Comparison of ENCODE assay signal across 38 mouse cellular contexts in genomic region chrX:48908421-48908820, GRCm38 (mm10). TPM values are rescaled to one million over a fixed set of nuclear protein-coding genes. Genes with fewer than 3 reads are reported as not detected.
DNase-seq lines count a peak whose midpoint lies in the region; ATAC-seq lines count a peak whose summit lies in the region.
"Had no signal": no experiment of that assay in that cellular context is flagged by ENCODE, and none has a peak within 500 bp of the region (broad histone marks: within the 10 kb centered on the region; RNA-seq: fewer than 3 reads in every experiment).

No protein-coding gene starts in this region.

- no peaks in the 10 kb centered on the region for H3K4me1 ChIP-seq in forebrain, embryonic 14.5 days (ENCODE audit: control insufficient read depth, insufficient read depth, low read length)
- no peaks in the 10 kb centered on the region for H3K4me1 ChIP-seq in forebrain, embryonic 10.5 days
- no peaks in the 10 kb centered on the region for H3K4me1 ChIP-seq in forebrain, embryonic 16.5 days (replicated peaks; ENCODE audit: control insufficient read depth, insufficient read depth, low read length)
- H3K4me1 ChIP-seq: liver, embryonic 15.5 days; megakaryocyte, embryonic 14.5 days; midbrain, embryonic 13.5 days; neural tube, embryonic 15.5 days had no signal

- ATAC-seq in forebrain, embryonic 14.5 days: no peak
- peak; percentile 72 for ATAC-seq in forebrain, embryonic 16.5 days
- ATAC-seq: CD4-positive, CD25-positive, alpha-beta regulatory T cell, adult 4 months; inflammation-experienced regulatory T-cells, adult 6 months; midbrain, embryonic 13.5 days had no signal

- H3K27me3 ChIP-seq in forebrain, embryonic 14.5 days (replicated peaks; ENCODE audit: control insufficient read depth, insufficient read depth, low read length): no peaks in the 10 kb centered on the region
- H3K27me3 ChIP-seq in forebrain, embryonic 10.5 days (ENCODE audit: poor library complexity, severe bottlenecking): no peaks in the 10 kb centered on the region
- no peaks in the 10 kb centered on the region for H3K27me3 ChIP-seq in forebrain, embryonic 16.5 days (replicated peaks; ENCODE audit: control insufficient read depth, insufficient read depth, low read length)
- H3K27me3 ChIP-seq: liver, embryonic 15.5 days; midbrain, embryonic 13.5 days; neural tube, embryonic 15.5 days had no signal

- H3K4me2 ChIP-seq in forebrain, embryonic 14.5 days (ENCODE audit: low read length): no peak overlapping the region
- H3K4me2 ChIP-seq in forebrain, embryonic 16.5 days (ENCODE audit: low read length): no peak overlapping the region
- H3K4me2 ChIP-seq: heart, embryonic 11.5 days; hindbrain, embryonic 14.5 days; liver, embryonic 15.5 days; lung, embryonic 14.5 days; midbrain, embryonic 13.5 days; neural tube, embryonic 15.5 days had no signal

- no peaks in the 10 kb centered on the region for H3K9me3 ChIP-seq in forebrain, embryonic 14.5 days (replicated peaks; ENCODE audit: control insufficient read depth, low read length)
- H3K9me3 ChIP-seq in forebrain, embryonic 10.5 days: no peaks in the 10 kb centered on the region
- no peaks in the 10 kb centered on the region for H3K9me3 ChIP-seq in forebrain, embryonic 16.5 days (ENCODE audit: control insufficient read depth, low read length)
- H3K9me3 ChIP-seq: liver, embryonic 15.5 days; megakaryocyte, embryonic 14.5 days; midbrain, embryonic 13.5 days; neural tube, embryonic 15.5 days had no signal

- H3K36me3 ChIP-seq in forebrain, embryonic 14.5 days (ENCODE audit: control insufficient read depth, insufficient read depth, low read length): no peaks in the 10 kb centered on the region
- H3K36me3 ChIP-seq in forebrain, embryonic 10.5 days (replicated peaks): no peaks in the 10 kb centered on the region
- H3K36me3 ChIP-seq in forebrain, embryonic 16.5 days (ENCODE audit: control insufficient read depth, insufficient read depth): no peaks in the 10 kb centered on the region
- H3K36me3 ChIP-seq: liver, embryonic 15.5 days; midbrain, embryonic 13.5 days; neural tube, embryonic 15.5 days had no signal

- WGBS in forebrain, embryonic 14.5 days: 77% methylated on average over 4 of the region's 4 CpGs
- 92% methylated on average over 4 of the region's 4 CpGs for WGBS in forebrain, embryonic 10.5 days
- 81% methylated on average over 4 of the region's 4 CpGs for WGBS in forebrain, embryonic 16.5 days

- peak; percentile 34 for DNase-seq in forebrain, embryonic 14.5 days (ENCODE audit: low spot score)
- DNase-seq in forebrain, embryonic 10.5 days (ENCODE audit: extremely low spot score, low spot score): no peak
- peak; percentile 1 for DNase-seq in heart, adult 8-10 months (ENCODE audit: low spot score)
- no peak for DNase-seq in heart, adult 9 months (ENCODE audit: low spot score in 2 of 2)
- peak; percentile 1 for DNase-seq in lung, postnatal 10 days
- DNase-seq in lung, postnatal 25 days (ENCODE audit: low spot score): no peak
- no peak for DNase-seq in embryo, embryonic 9.5 days (ENCODE audit: extremely low spot score)
- DNase-seq: adrenal gland, postnatal 25 days; cerebellum, adult 9-10 months; gastrocnemius, postnatal 36 days; heart, postnatal 4 days; kidney, adult 11 months; kidney, postnatal 14 days; layer of hippocampus, postnatal 36 days; liver; lung, embryonic 14.5 days; lung, postnatal 4 days; retina, postnatal 1 day; right cerebral cortex, postnatal 14 days had no signal

- H3K27ac ChIP-seq in forebrain, embryonic 14.5 days (ENCODE audit: low read depth, low read length): no peak overlapping the region
- H3K27ac ChIP-seq in forebrain, embryonic 10.5 days: no peak overlapping the region
- H3K27ac ChIP-seq in forebrain, embryonic 16.5 days (ENCODE audit: low read length): no peak overlapping the region
- H3K27ac ChIP-seq: hindbrain, embryonic 14.5 days; liver, embryonic 15.5 days; midbrain, embryonic 13.5 days; neural tube, embryonic 15.5 days had no signal

- H3K9ac ChIP-seq in forebrain, embryonic 14.5 days (ENCODE audit: low read length): no peak overlapping the region
- no peak overlapping the region for H3K9ac ChIP-seq in forebrain, embryonic 16.5 days (replicated peaks; ENCODE audit: low read depth, low read length)
- H3K9ac ChIP-seq: hindbrain, embryonic 14.5 days; liver, embryonic 15.5 days; lung, embryonic 14.5 days; midbrain, embryonic 13.5 days; neural tube, embryonic 15.5 days had no signal

- no peak overlapping the region for H3K4me3 ChIP-seq in forebrain, embryonic 14.5 days (ENCODE audit: low read depth, low read length)
- no peak overlapping the region for H3K4me3 ChIP-seq in forebrain, embryonic 10.5 days
- no peak overlapping the region for H3K4me3 ChIP-seq in forebrain, embryonic 16.5 days (replicated peaks; ENCODE audit: low read length)
- H3K4me3 ChIP-seq: erythroblast, embryonic 14.5 days; liver, embryonic 15.5 days; megakaryocyte, embryonic 14.5 days; midbrain, embryonic 13.5 days; neural tube, embryonic 15.5 days had no signal

RNA-seq across cellular contexts. Expression of gene Gm595, which starts 30.9 kb away (rescaled TPM):
- not detected in 2 replicates for polyA plus RNA-seq in forebrain, embryonic 14.5 days (2014; fragmentation: Nextera tagmentation; extraction: Ambion mirVana)
- not detected in 2 replicates for polyA plus RNA-seq in forebrain, embryonic 10.5 days (2016; fragmentation: Nextera tagmentation; extraction: Ambion mirVana)
- total RNA-seq in heart, adult 8-10 months (2022): not detected
- polyA plus RNA-seq in forebrain, embryonic 16.5 days (2015; fragmentation: Nextera tagmentation; extraction: Ambion mirVana): not detected in 2 replicates
- total RNA-seq: adrenal gland, adult 18-20 months; adrenal gland, postnatal 25 days; common myeloid progenitor, adult 5-6 weeks; gastrocnemius, postnatal 36 days; heart, postnatal 4 days; layer of hippocampus, adult 18-20 months; layer of hippocampus, postnatal 36 days had no signal
- polyA plus RNA-seq: CD4-positive, CD25-positive, alpha-beta regulatory T cell, adult 4 months; embryonic facial prominence, embryonic 14.5 days; erythroblast, embryonic 14.5 days; heart, embryonic 11.5 days; heart, embryonic 16.5 days; hindbrain, embryonic 14.5 days; inflammation-experienced regulatory T-cells, adult 6 months; kidney, embryonic 14.5 days; limb, embryonic 11.5 days; lung, embryonic 14.5 days; midbrain, embryonic 13.5 days; neural tube, embryonic 15.5 days; small intestine, adult 2 months; stomach, embryonic 14.5 days had no signal

Comparison
In these comparisons a context has a peak if more than half of its experiments do, and no peak if none do; other contexts are left out.
1. DNase-seq: peak in forebrain, embryonic 14.5 days (single experiment), heart, adult 8-10 months (single experiment) and lung, postnatal 10 days (single experiment); none in forebrain, embryonic 10.5 days (single experiment), heart, adult 9 months (0 of 2), lung, postnatal 25 days (single experiment) and embryo, embryonic 9.5 days (single experiment).